ENCODE assay signal across 8 mouse cellular contexts in genomic region chr19:16955613-16956271, GRCm38 (mm10). TPM values are rescaled to one million over a fixed set of nuclear protein-coding genes. Genes with fewer than 3 reads are reported as not detected.
DNase-seq lines count a peak whose midpoint lies in the region; ATAC-seq and TF ChIP-seq lines count a peak whose summit lies in the region.

Prune2 (plus strand) TSS chr19:16956118.

- peak within 1 kb of the TSS; percentile 91 for H3K4me2 ChIP-seq in hindbrain, postnatal 0 days (ENCODE audit: low read depth, low read length)

- H3K4me1 ChIP-seq in cortical plate, adult 2 months (ENCODE audit: control insufficient read depth, insufficient read depth, low read length), result no peaks in the 10 kb centered on the region
- peaks cover 6% of the 10 kb centered on the region for H3K4me1 ChIP-seq in hindbrain, postnatal 0 days (ENCODE audit: insufficient read depth, low read length)
- H3K4me1 ChIP-seq in megakaryocyte, embryonic 14.5 days, result peaks cover 54% of the 10 kb centered on the region

- no peaks in the 10 kb centered on the region for H3K36me3 ChIP-seq in hindbrain, postnatal 0 days (ENCODE audit: insufficient read depth, low read length)
- H3K36me3 ChIP-seq in megakaryocyte, embryonic 14.5 days (replicated peaks; ENCODE audit: low read length), result no peaks in the 10 kb centered on the region

- H3K4me3 ChIP-seq in cortical plate, adult 2 months (ENCODE audit: insufficient read depth, low read length), result peak within 1 kb of the TSS; percentile 27
- peak within 1 kb of the TSS; percentile 41 for H3K4me3 ChIP-seq in hindbrain, postnatal 0 days (ENCODE audit: low read length)
- peak within 1 kb of the TSS; percentile 92 for H3K4me3 ChIP-seq in megakaryocyte, embryonic 14.5 days (replicated peaks)

- WGBS in hindbrain, postnatal 0 days, result under 1% methylated on average over 35 of the region's 36 CpGs

- H3K9ac ChIP-seq in hindbrain, postnatal 0 days (replicated peaks; ENCODE audit: low read length), result peak within 1 kb of the TSS; percentile 47

- no peak within 1 kb of the TSS for H3K27ac ChIP-seq in cortical plate, adult 2 months (ENCODE audit: insufficient read depth, low read length)
- no peak within 1 kb of the TSS for H3K27ac ChIP-seq in hindbrain, postnatal 0 days

- no peaks in the 10 kb centered on the region for H3K9me3 ChIP-seq in hindbrain, postnatal 0 days (ENCODE audit: low read length)
- no peaks in the 10 kb centered on the region for H3K9me3 ChIP-seq in megakaryocyte, embryonic 14.5 days

- no peak for TF ChIP-seq POLR2A in cortical plate, adult 2 months (IDR thresholded peaks at IDR 0.05; ENCODE audit: extremely low read depth, insufficient read depth, low read length)

- intact Hi-C loops in gastrocnemius, postnatal 14 days (cut with DNase I; ENCODE audit: low total_unique reads), result no loop called here
- intact Hi-C loops in left cerebral cortex, postnatal 10 days (cut with DNase I), result no loop called here

- no peak for TF ChIP-seq CTCF in cortical plate, adult 2 months (IDR thresholded peaks at IDR 0.05; ENCODE audit: extremely low read depth, insufficient read depth, low read length)
- TF ChIP-seq CTCF in hindbrain, postnatal 0 days (IDR thresholded peaks at IDR 0.05; ENCODE audit: low read depth), result no peak

- peak; percentile 92 for ATAC-seq in hindbrain, postnatal 0 days
- ATAC-seq in monocyte, adult 5-6 weeks (replicated peaks; ENCODE audit: insufficient number of reproducible peaks, low FRiP score, low TSS enrichment, poor library complexity, severe bottlenecking), result no peak

- peak; percentile 83 for DNase-seq in adrenal gland, postnatal 10 days
- DNase-seq in gastrocnemius, postnatal 14 days, result peak; percentile 64
- peak; percentile 74 for DNase-seq in hindbrain, postnatal 0 days (ENCODE audit: low spot score)
- DNase-seq in left cerebral cortex, postnatal 10 days (ENCODE audit: extremely low spot score in 1 of 2, low spot score in 2 of 2), result peak; percentile 8 to 67
- DNase-seq in right cerebral cortex, postnatal 25 days, result peak; percentile 53

- H3K27me3 ChIP-seq in hindbrain, postnatal 0 days (ENCODE audit: insufficient read depth, low read length), result no peaks in the 10 kb centered on the region; the same call in 1 of the 2 replicates
- H3K27me3 ChIP-seq in megakaryocyte, embryonic 14.5 days (replicated peaks), result peaks cover 61% of the 10 kb centered on the region

RNA-seq across cellular contexts. Expression of gene Prune2, which starts in this region (rescaled TPM):
- total RNA-seq in adrenal gland, postnatal 10 days (2021), result 10 to 100 TPM; 12.0 to 19.1 TPM
- polyA plus RNA-seq in cortical plate, adult 2 months (2012; rRNA removed), result 34.2 and 37.2 TPM in 2 replicates
- total RNA-seq in gastrocnemius, postnatal 14 days (2021), result 1 to 10 TPM; 2.4 to 3.9 TPM
- total RNA-seq in hindbrain, postnatal 0 days (2014; rRNA removed), result 15.1 and 17.4 TPM in 2 replicates
- 12.4 and 14.1 TPM in 2 replicates for polyA plus RNA-seq in hindbrain, postnatal 0 days (2015; fragmentation: Nextera tagmentation; extraction: Ambion mirVana)
- total RNA-seq in left cerebral cortex, postnatal 10 days (2021), result 10 to 100 TPM; 38.1 to 41.8 TPM
- polyA plus RNA-seq in megakaryocyte, embryonic 14.5 days (2012; ENCODE audit: insufficient read depth, low replicate concordance), result 0.47 and 1.2 TPM in 2 replicates
- total RNA-seq in monocyte, adult 5-6 weeks (2017), result 2.6 TPM in 1 of 3 replicates, not detected in the others

Comparison
In these comparisons a context has a peak if more than half of its experiments do, and no peak if none do; other contexts are left out.
1. H3K4me3 ChIP-seq: peak in every context shown above with its lines; median percentile 92 in megakaryocyte, embryonic 14.5 days; 41 in hindbrain, postnatal 0 days; 27 in cortical plate, adult 2 months.